Mouse (Mus musculus) limb, embryonic 14.5 days (tissue): Measurements from ENCODE around the gene Odf3. TPM values are rescaled to one million over a fixed set of nuclear protein-coding genes. Genes with fewer than 3 reads are reported as not detected.
A peak's percentile ranks its signal among the peaks of the same experiment; 100 is the strongest.

Experiments
- ATAC-seq: fragments of 200-750 bp; cut with Nextera tagmentation; 2 replicates; pipeline ENCODE4 v1.8.0; 2017; ENCODE audit warnings: low read depth, moderate number of reproducible peaks, moderate TSS enrichment; ENCODE audit not compliant: low FRiP score
- DNase-seq: peaks from one replicate; pipeline ENCODE4 v3.0.0-alpha.2; 2015; ENCODE audit warnings: low spot score
- H3K27ac ChIP-seq: fragments of 300-500 bp; sonication (generic); replicated peaks from 2 replicates; pipeline ENCODE4 v1.5.1; 2014; ENCODE audit warnings: low read depth, mild to moderate bottlenecking, low read length, moderate library complexity, mixed read lengths
- H3K27me3 ChIP-seq: fragments of 300-500 bp; sonication (generic); 2 replicates; pipeline ENCODE4 v1.6.1; 2014; ENCODE audit warnings: low read length, mixed read lengths; ENCODE audit not compliant: control insufficient read depth, insufficient read depth
- H3K36me3 ChIP-seq: fragments of 300-500 bp; sonication (generic); 2 replicates; pipeline ENCODE4 v1.6.1; 2014; ENCODE audit warnings: mild to moderate bottlenecking, low read length, moderate library complexity, mixed read lengths; ENCODE audit not compliant: control insufficient read depth, insufficient read depth
- H3K4me1 ChIP-seq: fragments of 300-500 bp; sonication (generic); 2 replicates; pipeline ENCODE4 v1.6.1; 2014; ENCODE audit warnings: antibody characterized with exemption, low read length, mixed read lengths; ENCODE audit not compliant: control insufficient read depth, insufficient read depth
- H3K4me2 ChIP-seq: fragments of 300-500 bp; sonication (generic); replicated peaks from 2 replicates; pipeline ENCODE4 v1.6.1; 2014; ENCODE audit warnings: low read depth, mild to moderate bottlenecking, low read length, moderate library complexity; ENCODE audit not compliant: severe bottlenecking
- H3K4me3 ChIP-seq: fragments of 300-500 bp; sonication (generic); replicated peaks from 2 replicates; pipeline ENCODE4 v1.5.1; 2014; ENCODE audit warnings: low read length
- H3K9ac ChIP-seq: fragments of 300-500 bp; sonication (generic); 2 replicates; pipeline ENCODE4 v1.6.1; 2014; ENCODE audit warnings: mild to moderate bottlenecking, low read depth, low read length, moderate library complexity; ENCODE audit not compliant: severe bottlenecking
- H3K9me3 ChIP-seq: fragments of 300-500 bp; sonication (generic); 2 replicates; pipeline ENCODE4 v1.6.1; 2016; ENCODE audit warnings: low read length; ENCODE audit not compliant: control insufficient read depth
- POLR2A ChIP-seq: fragments of 200-500 bp; IDR thresholded peaks from 2 replicates; pipeline ENCODE4 v1.8.0; 2012; ENCODE audit warnings: inconsistent platforms, mild to moderate bottlenecking, moderate library complexity, borderline replicate concordance; ENCODE audit not compliant: insufficient read depth, insufficient read length; ENCODE audit errors: extremely low read depth
- WGBS: fragments of 180-500 bp; shearing (Covaris S2); extraction: QIAGEN DNeasy Blood & Tissue Kit; methylation state at CpG from one replicate; pipeline ENCODE4 v1.1.7; 2014; 5-methylcytosine and 5-hydroxymethylcytosine counted together
- polyA plus RNA-seq, 2 experiments: library from polyadenylated mRNA; depleted of rRNA in 1 of 2; stranded (reverse) in 1 of 2; unstranded in 1 of 2; fragments of >200 nt; fragmentation: Nextera tagmentation in 1 of 2; extraction: Ambion mirVana in 1 of 2; gene quantifications; 2 replicates each; pipeline versions ENCODE4 v1.2.1 to v1.2.3; 2012 to 2014

Odf3 gene
- polyA plus RNA-seq, 2 experiments = 0.04 TPM; not detected in 1

DNA sequence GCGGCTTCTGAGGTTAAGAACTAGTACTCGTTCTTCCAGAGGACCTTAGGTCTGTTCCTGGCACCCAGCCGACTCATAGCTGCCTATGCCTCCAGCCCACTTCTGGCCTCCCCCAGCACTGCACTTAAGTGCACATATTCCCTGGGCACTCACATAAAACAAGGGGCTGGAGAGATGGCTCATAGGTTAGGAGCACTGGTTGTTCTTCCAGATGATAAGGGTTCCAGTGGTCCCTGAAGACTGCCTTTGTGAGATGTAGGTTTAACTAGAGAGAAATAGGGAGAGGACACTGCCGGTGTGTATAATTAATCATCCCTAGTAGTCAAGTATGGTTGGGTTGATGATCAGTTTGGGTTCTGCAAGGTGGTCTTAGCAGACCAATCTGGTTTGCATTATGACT is 24.9 kb upstream of the Odf3 start:
- H3K9ac ChIP-seq = no peak overlapping the region
- no peaks in the 10 kb centered on the region for H3K27me3 ChIP-seq
- H3K4me1 ChIP-seq = no peaks in the 10 kb centered on the region
- TF ChIP-seq POLR2A = no peak
- H3K4me3 ChIP-seq = no peak overlapping the region
- DNase-seq (no peak), ATAC-seq (no peak)
- WGBS = 89% methylated on average over 4 of the region's 4 CpGs
- no peaks in the 10 kb centered on the region for H3K9me3 ChIP-seq
- H3K36me3 ChIP-seq = no peaks in the 10 kb centered on the region
- H3K4me2 ChIP-seq = no peak overlapping the region
- no peak overlapping the region for H3K27ac ChIP-seq

DNA sequence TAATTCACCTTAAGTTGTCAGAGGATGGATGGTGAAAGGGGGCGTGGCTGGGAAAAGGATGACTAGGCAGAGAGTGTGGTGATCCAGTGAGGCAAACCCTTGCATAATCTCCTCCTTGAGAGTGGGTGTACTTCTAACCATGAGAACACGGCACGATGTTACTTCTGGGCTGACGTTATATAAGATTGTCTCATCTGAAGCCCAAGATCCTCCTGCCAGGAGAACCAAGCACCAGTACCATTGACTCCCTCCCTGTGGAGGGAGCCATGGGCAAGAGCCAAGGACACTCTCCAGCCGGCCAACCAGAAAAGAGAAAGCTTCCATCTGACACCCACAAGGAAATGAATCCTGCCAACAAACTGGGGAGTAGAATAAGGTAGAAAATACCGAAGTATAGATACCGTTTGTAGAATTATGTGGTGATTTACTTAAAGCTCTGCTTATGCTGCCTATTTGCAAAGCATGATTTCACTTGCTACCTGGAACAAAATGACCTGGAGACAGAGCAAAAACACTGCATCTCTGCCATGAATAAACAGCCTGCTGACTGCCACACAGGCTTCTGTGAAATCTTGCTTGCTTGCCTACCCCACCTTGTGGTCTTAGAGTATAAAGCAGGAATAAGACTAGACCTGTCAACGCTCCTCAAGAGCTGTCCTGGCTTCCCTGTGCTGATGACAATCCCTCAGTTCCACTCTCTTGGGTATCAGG is 19.3 kb upstream of the Odf3 start:
- Histone ChIP-seq H3K27ac (no peak overlapping the region), H3K36me3 (no peaks in the 10 kb centered on the region), H3K27me3 (no peaks in the 10 kb centered on the region), H3K9ac (no peak overlapping the region), H3K4me1 (no peaks in the 10 kb centered on the region), H3K4me3 (no peak overlapping the region), H3K4me2 (no peak overlapping the region), H3K9me3 (no peaks in the 10 kb centered on the region)
- no peak for ATAC-seq
- no peak for TF ChIP-seq POLR2A
- WGBS = 34% methylated on average over 8 of the region's 8 CpGs
- peak; percentile 36 for DNase-seq

DNA sequence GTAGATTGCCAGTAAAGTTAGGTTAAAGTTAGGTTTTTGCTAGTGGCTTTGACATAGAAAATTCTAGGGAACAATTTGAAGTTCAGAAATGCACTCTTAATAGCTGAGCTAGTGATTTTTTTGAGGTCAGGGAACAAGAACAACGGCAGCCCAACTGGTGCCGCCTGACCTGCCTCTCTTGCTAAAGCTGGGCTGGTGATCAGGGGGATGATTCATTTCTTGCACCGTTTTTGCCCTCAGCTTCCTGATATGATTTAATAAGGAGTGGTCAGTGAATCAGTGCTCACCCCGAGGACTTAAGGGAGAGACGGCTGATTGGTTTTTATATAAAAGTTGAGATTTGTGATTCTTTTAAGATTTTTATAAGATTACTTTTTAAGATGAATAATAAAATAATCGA is 16.2 kb upstream of the Odf3 start:
- H3K27ac ChIP-seq = no peak overlapping the region
- DNase-seq = no peak
- 63% methylated on average over 6 of the region's 6 CpGs for WGBS
- no peaks in the 10 kb centered on the region for H3K36me3 ChIP-seq
- TF ChIP-seq POLR2A = no peak
- no peak for ATAC-seq
- H3K4me1 ChIP-seq = no peaks in the 10 kb centered on the region
- no peaks in the 10 kb centered on the region for H3K9me3 ChIP-seq
- H3K9ac ChIP-seq = no peak overlapping the region
- H3K4me2 ChIP-seq = no peak overlapping the region
- no peaks in the 10 kb centered on the region for H3K27me3 ChIP-seq
- no peak overlapping the region for H3K4me3 ChIP-seq

- H3K9ac ChIP-seq = no peak overlapping the region
- ATAC-seq (no peak), DNase-seq (no peak)
- H3K27me3 ChIP-seq = no peaks in the 10 kb centered on the region
- H3K4me2 ChIP-seq = no peak overlapping the region
- 86% methylated on average over 4 of the region's 4 CpGs for WGBS
- TF ChIP-seq POLR2A = no peak
- no peaks in the 10 kb centered on the region for H3K9me3 ChIP-seq
- no peak overlapping the region for H3K27ac ChIP-seq
- no peaks in the 10 kb centered on the region for H3K36me3 ChIP-seq
- H3K4me3 ChIP-seq = no peak overlapping the region
- H3K4me1 ChIP-seq = no peaks in the 10 kb centered on the region
Measured at GRCm38 (mm10) chr7:140833341-140833740, 14.3 kb upstream of the Odf3 start.

DNA sequence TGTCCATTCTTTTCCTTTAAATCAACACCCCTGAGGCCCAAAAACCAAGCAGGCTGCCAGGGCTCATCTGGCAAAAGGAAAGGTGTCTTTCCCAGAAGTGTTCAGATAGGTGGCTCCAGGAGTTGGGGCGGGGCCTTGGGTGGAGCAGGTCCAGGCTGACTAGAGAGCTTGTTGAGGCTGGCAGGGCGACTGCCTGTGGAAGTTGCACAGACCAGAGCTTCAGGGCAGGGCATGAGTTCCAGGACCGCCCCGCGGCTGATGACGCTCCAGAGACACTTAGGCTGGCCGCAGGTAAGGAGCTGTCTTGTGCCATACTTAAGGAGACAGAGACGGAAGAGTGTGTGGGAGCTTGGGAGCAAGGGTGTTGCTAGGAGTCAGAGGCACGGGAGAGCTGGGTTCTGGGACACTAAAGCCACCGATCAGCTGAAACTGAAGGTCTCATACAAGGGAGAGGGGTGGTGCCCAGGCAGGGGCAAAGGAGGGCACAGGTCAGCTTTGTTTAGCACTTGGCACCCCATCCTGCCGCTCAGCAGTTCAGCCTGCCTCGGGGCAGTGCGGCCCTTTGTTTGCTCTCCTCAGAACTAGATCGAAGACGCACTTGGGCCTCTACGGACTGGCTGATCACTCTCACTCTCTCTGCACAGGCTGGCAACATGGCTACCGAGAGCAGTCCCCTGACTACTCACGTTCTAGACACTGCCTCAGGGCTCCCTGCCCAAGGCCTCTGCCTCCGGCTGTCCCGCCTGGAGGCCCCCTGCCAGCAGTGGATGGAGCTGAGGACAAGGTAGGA is 12.4 kb upstream of the Odf3 start, which contains the start of gene Urah:
Gene Urah (plus strand): TSS at position 51 of the 790 bp plus-strand sequence.
- no peak within 1 kb of the TSS for H3K4me2 ChIP-seq
- no peaks in the 10 kb centered on the region for H3K27me3 ChIP-seq
- H3K27ac ChIP-seq = no peak within 1 kb of the TSS
- H3K9me3 ChIP-seq = no peaks in the 10 kb centered on the region
- no peaks in the 10 kb centered on the region for H3K36me3 ChIP-seq
- no peaks in the 10 kb centered on the region for H3K4me1 ChIP-seq
- 44% methylated on average over 19 of the region's 20 CpGs for WGBS
- ATAC-seq (no peak), DNase-seq (no peak)
- H3K9ac ChIP-seq = no peak within 1 kb of the TSS
- no peak for TF ChIP-seq POLR2A
- H3K4me3 ChIP-seq = no peak within 1 kb of the TSS
